Comparison of ENCODE assay signal across 8 mouse cellular contexts in genomic region chr19:6389803-6390202, GRCm38 (mm10). TPM values are rescaled to one million over a fixed set of nuclear protein-coding genes. Genes with fewer than 3 reads are reported as not detected.
A peak's percentile ranks its signal among the peaks of the same experiment; 100 is the strongest.
DNase-seq lines count a peak whose midpoint lies in the region; ATAC-seq lines count a peak whose summit lies in the region.

No protein-coding gene starts in this region.

- no peaks in the 10 kb centered on the region for H3K36me3 ChIP-seq in forebrain, embryonic 13.5 days (ENCODE audit: poor library complexity, severe bottlenecking)
- H3K36me3 ChIP-seq in liver, embryonic 12.5 days: no peaks in the 10 kb centered on the region
- H3K36me3 ChIP-seq in neural tube, embryonic 14.5 days (ENCODE audit: control insufficient read depth, insufficient read depth, low read length): no peaks in the 10 kb centered on the region

- 5% methylated on average over 16 of the region's 16 CpGs for WGBS in forebrain, embryonic 13.5 days
- 17% methylated on average over 16 of the region's 16 CpGs for WGBS in liver, embryonic 12.5 days (ENCODE audit: insufficient replicate concordance)
- WGBS in neural tube, embryonic 14.5 days: 6% methylated on average over 16 of the region's 16 CpGs

- DNase-seq in lung, adult 18-20 months: peak; percentile 45 to 50
- DNase-seq in lung, postnatal 14 days: no peak
- DNase-seq in urinary bladder, postnatal 14 days (ENCODE audit: low spot score): no peak
- DNase-seq in layer of hippocampus, adult 11-12 months (ENCODE audit: low spot score): no peak
- DNase-seq in c-Kit-positive CD71-positive TER-119-positive erythroid progenitor cells, embryonic 14.5 days (ENCODE audit: low spot score): no peak

- H3K9me3 ChIP-seq in forebrain, embryonic 13.5 days (replicated peaks): no peaks in the 10 kb centered on the region
- no peaks in the 10 kb centered on the region for H3K9me3 ChIP-seq in liver, embryonic 12.5 days (replicated peaks)
- H3K9me3 ChIP-seq in neural tube, embryonic 14.5 days (ENCODE audit: control insufficient read depth, low read length): no peaks in the 10 kb centered on the region

- peaks cover 7% of the 10 kb centered on the region; the same call in 1 of the 2 replicates for H3K4me1 ChIP-seq in forebrain, embryonic 13.5 days
- peaks cover 21% of the 10 kb centered on the region for H3K4me1 ChIP-seq in liver, embryonic 12.5 days
- H3K4me1 ChIP-seq in neural tube, embryonic 14.5 days (ENCODE audit: control insufficient read depth, insufficient read depth, low read length): no peaks in the 10 kb centered on the region

- H3K4me2 ChIP-seq in forebrain, embryonic 13.5 days: peak overlapping the region; percentile 52
- H3K4me2 ChIP-seq in liver, embryonic 12.5 days: peak overlapping the region; percentile 55
- peak overlapping the region; percentile 44 for H3K4me2 ChIP-seq in neural tube, embryonic 14.5 days (ENCODE audit: low read depth, low read length)

- ATAC-seq in forebrain, embryonic 13.5 days: no peak
- peak; percentile 27 for ATAC-seq in liver, embryonic 12.5 days
- ATAC-seq in neural tube, embryonic 14.5 days (ENCODE audit: low read depth): peak; percentile 57; the same call in 1 of the 2 replicates

- H3K4me3 ChIP-seq in forebrain, embryonic 13.5 days: peak overlapping the region; percentile 14
- H3K4me3 ChIP-seq in liver, embryonic 12.5 days: peak overlapping the region; percentile 26
- peak overlapping the region; percentile 22 for H3K4me3 ChIP-seq in neural tube, embryonic 14.5 days (ENCODE audit: low read depth, low read length)

- H3K9ac ChIP-seq in forebrain, embryonic 13.5 days: peak overlapping the region; percentile 46; the same call in 1 of the 2 replicates
- 0 out of 2 replicates have a peak overlapping the region, but pooled peaks have one; percentile 22 for H3K9ac ChIP-seq in liver, embryonic 12.5 days
- peak overlapping the region; percentile 22; the same call in 1 of the 2 replicates for H3K9ac ChIP-seq in neural tube, embryonic 14.5 days (replicated peaks; ENCODE audit: low read depth, low read length)

- H3K27ac ChIP-seq in forebrain, embryonic 13.5 days: no peak overlapping the region
- H3K27ac ChIP-seq in liver, embryonic 12.5 days: no peak overlapping the region
- H3K27ac ChIP-seq in neural tube, embryonic 14.5 days (ENCODE audit: low read depth, low read length): no peak overlapping the region

- H3K27me3 ChIP-seq in forebrain, embryonic 13.5 days: 0 out of 2 replicates have a peak, but pooled peaks cover 2% of the 10 kb centered on the region
- H3K27me3 ChIP-seq in liver, embryonic 12.5 days (replicated peaks): peaks cover 22% of the 10 kb centered on the region
- H3K27me3 ChIP-seq in neural tube, embryonic 14.5 days (ENCODE audit: control insufficient read depth, insufficient read depth, low read length): no peaks in the 10 kb centered on the region

RNA-seq across cellular contexts. Expression of gene Pygm, which starts 5.6 kb away (rescaled TPM):
- polyA plus RNA-seq in forebrain, embryonic 13.5 days (2015; fragmentation: Nextera tagmentation; extraction: Ambion mirVana): 2.0 and 2.1 TPM in 2 replicates
- polyA plus RNA-seq in liver, embryonic 12.5 days (2016; fragmentation: Nextera tagmentation; extraction: Ambion mirVana): 2.6 and 2.7 TPM in 2 replicates
- 4.3 and 4.4 TPM in 2 replicates for polyA plus RNA-seq in neural tube, embryonic 14.5 days (2014; fragmentation: Nextera tagmentation; extraction: Ambion mirVana)

RNA-seq across cellular contexts. Expression of gene Rasgrp2, which starts 9.3 kb away (rescaled TPM):
- 21.1 and 25.1 TPM in 2 replicates for polyA plus RNA-seq in forebrain, embryonic 13.5 days (2015; fragmentation: Nextera tagmentation; extraction: Ambion mirVana)
- 97.8 and 106 TPM in 2 replicates for polyA plus RNA-seq in liver, embryonic 12.5 days (2016; fragmentation: Nextera tagmentation; extraction: Ambion mirVana)
- 81.6 and 130 TPM in 2 replicates for polyA plus RNA-seq in neural tube, embryonic 14.5 days (2014; fragmentation: Nextera tagmentation; extraction: Ambion mirVana)

RNA-seq across cellular contexts. Expression of gene Sf1, which starts 26.3 kb away (rescaled TPM):
- polyA plus RNA-seq in forebrain, embryonic 13.5 days (2015; fragmentation: Nextera tagmentation; extraction: Ambion mirVana): 134 and 139 TPM in 2 replicates
- polyA plus RNA-seq in liver, embryonic 12.5 days (2016; fragmentation: Nextera tagmentation; extraction: Ambion mirVana): 115 and 119 TPM in 2 replicates
- 91.7 and 112 TPM in 2 replicates for polyA plus RNA-seq in neural tube, embryonic 14.5 days (2014; fragmentation: Nextera tagmentation; extraction: Ambion mirVana)

RNA-seq across cellular contexts. Expression of gene Nrxn2, which starts 28.7 kb away (rescaled TPM):
- 16.9 and 18.1 TPM in 2 replicates for polyA plus RNA-seq in forebrain, embryonic 13.5 days (2015; fragmentation: Nextera tagmentation; extraction: Ambion mirVana)
- 0.83 and 0.85 TPM in 2 replicates for polyA plus RNA-seq in liver, embryonic 12.5 days (2016; fragmentation: Nextera tagmentation; extraction: Ambion mirVana)
- 46.3 and 66.5 TPM in 2 replicates for polyA plus RNA-seq in neural tube, embryonic 14.5 days (2014; fragmentation: Nextera tagmentation; extraction: Ambion mirVana)

RNA-seq across cellular contexts. Expression of gene Map4k2, which starts 48.9 kb away (rescaled TPM):
- polyA plus RNA-seq in forebrain, embryonic 13.5 days (2015; fragmentation: Nextera tagmentation; extraction: Ambion mirVana): 11.3 and 15.4 TPM in 2 replicates
- polyA plus RNA-seq in liver, embryonic 12.5 days (2016; fragmentation: Nextera tagmentation; extraction: Ambion mirVana): 9.2 and 9.3 TPM in 2 replicates
- 13.3 and 15.8 TPM in 2 replicates for polyA plus RNA-seq in neural tube, embryonic 14.5 days (2014; fragmentation: Nextera tagmentation; extraction: Ambion mirVana)

Comparison
In these comparisons a context has a peak if more than half of its experiments do, and no peak if none do; other contexts are left out.
1. DNase-seq: peak in lung, adult 18-20 months (2 of 2); none in lung, postnatal 14 days (single experiment), urinary bladder, postnatal 14 days (single experiment), layer of hippocampus, adult 11-12 months (single experiment) and c-Kit-positive CD71-positive TER-119-positive erythroid progenitor cells, embryonic 14.5 days (single experiment).
2. Peak in every context shown above with its lines, with median percentiles within 50 percentile points of each other: H3K4me2 ChIP-seq, H3K4me3 ChIP-seq and H3K9ac ChIP-seq.